ENCODE assay signal across 15 mouse cellular contexts in genomic region chr1:184046070-184046677, GRCm38 (mm10). TPM values are rescaled to one million over a fixed set of nuclear protein-coding genes. Genes with fewer than 3 reads are reported as not detected.
DNase-seq lines count a peak whose midpoint lies in the region; ATAC-seq and TF ChIP-seq lines count a peak whose summit lies in the region.
"Had no signal": no experiment of that assay in that cellular context is flagged by ENCODE, and none has a peak within 500 bp of the region (broad histone marks: within the 10 kb centered on the region; RNA-seq: fewer than 3 reads in every experiment).

No protein-coding gene starts in this region.

- H3K9me3 ChIP-seq in forebrain, embryonic 11.5 days (ENCODE audit: control insufficient read depth, low read length), result no peaks in the 10 kb centered on the region
- H3K9me3 ChIP-seq in forebrain, postnatal 0 days (ENCODE audit: low read length), result no peaks in the 10 kb centered on the region
- H3K9me3 ChIP-seq in embryonic facial prominence, embryonic 15.5 days (replicated peaks), result no peaks in the 10 kb centered on the region
- H3K9me3 ChIP-seq: megakaryocyte, embryonic 14.5 days; neural tube, embryonic 12.5 days; stomach, embryonic 15.5 days had no signal

- H3K36me3 ChIP-seq in forebrain, embryonic 11.5 days (ENCODE audit: control insufficient read depth, insufficient read depth, low read length), result no peaks in the 10 kb centered on the region
- H3K36me3 ChIP-seq in forebrain, postnatal 0 days (ENCODE audit: insufficient read depth), result no peaks in the 10 kb centered on the region
- H3K36me3 ChIP-seq in embryonic facial prominence, embryonic 15.5 days, result no peaks in the 10 kb centered on the region
- H3K36me3 ChIP-seq: neural tube, embryonic 12.5 days; stomach, embryonic 15.5 days had no signal

- no peak overlapping the region for H3K4me3 ChIP-seq in forebrain, embryonic 11.5 days (ENCODE audit: low read depth, low read length)
- H3K4me3 ChIP-seq in forebrain, postnatal 0 days (ENCODE audit: low read depth, low read length), result no peak overlapping the region
- no peak overlapping the region for H3K4me3 ChIP-seq in embryonic facial prominence, embryonic 15.5 days (replicated peaks)
- H3K4me3 ChIP-seq: megakaryocyte, embryonic 14.5 days; neural tube, embryonic 12.5 days; stomach, embryonic 15.5 days had no signal

- peak; percentile 31; the same call in 1 of the 2 replicates for ATAC-seq in forebrain, embryonic 11.5 days (replicated peaks; ENCODE audit: low FRiP score)
- no peak for ATAC-seq in forebrain, postnatal 0 days
- ATAC-seq in embryonic facial prominence, embryonic 15.5 days (ENCODE audit: insufficient number of reproducible peaks, low FRiP score, low TSS enrichment, low read depth), result 0 out of 2 replicates have a peak, but pooled peaks have one; percentile 51
- no peak for ATAC-seq in activated CD4-positive, CD25-positive, alpha-beta regulatory T cell, adult 4 months
- ATAC-seq in megakaryocyte-erythroid progenitor cell, adult 5-6 weeks (replicated peaks; ENCODE audit: low FRiP score, low TSS enrichment, poor library complexity, severe bottlenecking), result no peak
- ATAC-seq: forebrain, embryonic 14.5 days had no signal

- H3K4me1 ChIP-seq in forebrain, embryonic 11.5 days (replicated peaks; ENCODE audit: control insufficient read depth, insufficient read depth, low read length), result no peaks in the 10 kb centered on the region
- no peaks in the 10 kb centered on the region for H3K4me1 ChIP-seq in forebrain, postnatal 0 days (ENCODE audit: insufficient read depth)
- H3K4me1 ChIP-seq in embryonic facial prominence, embryonic 15.5 days, result peaks cover 21% of the 10 kb centered on the region
- H3K4me1 ChIP-seq: neural tube, embryonic 12.5 days had no signal

- no peak overlapping the region for H3K4me2 ChIP-seq in forebrain, embryonic 11.5 days (ENCODE audit: low read depth, low read length, severe bottlenecking)
- H3K4me2 ChIP-seq in forebrain, postnatal 0 days (ENCODE audit: low read depth), result no peak overlapping the region
- H3K4me2 ChIP-seq in embryonic facial prominence, embryonic 15.5 days (replicated peaks), result no peak overlapping the region
- H3K4me2 ChIP-seq: neural tube, embryonic 12.5 days; stomach, embryonic 15.5 days had no signal

- no peaks in the 10 kb centered on the region for H3K27me3 ChIP-seq in forebrain, embryonic 11.5 days (ENCODE audit: control insufficient read depth, insufficient read depth, low read length)
- no peaks in the 10 kb centered on the region for H3K27me3 ChIP-seq in forebrain, postnatal 0 days (ENCODE audit: insufficient read depth, low read length)
- H3K27me3 ChIP-seq in embryonic facial prominence, embryonic 15.5 days, result no peaks in the 10 kb centered on the region
- H3K27me3 ChIP-seq: megakaryocyte, embryonic 14.5 days; neural tube, embryonic 12.5 days; stomach, embryonic 15.5 days had no signal

- H3K9ac ChIP-seq in forebrain, embryonic 11.5 days (ENCODE audit: low read length), result no peak overlapping the region
- H3K9ac ChIP-seq in forebrain, postnatal 0 days, result no peak overlapping the region
- no peak overlapping the region for H3K9ac ChIP-seq in embryonic facial prominence, embryonic 15.5 days
- H3K9ac ChIP-seq: neural tube, embryonic 12.5 days; stomach, embryonic 15.5 days had no signal

- H3K27ac ChIP-seq in forebrain, embryonic 11.5 days (ENCODE audit: low read depth, low read length), result no peak overlapping the region
- H3K27ac ChIP-seq in forebrain, postnatal 0 days (ENCODE audit: low read depth, low read length), result no peak overlapping the region
- H3K27ac ChIP-seq in embryonic facial prominence, embryonic 15.5 days (replicated peaks), result no peak overlapping the region
- H3K27ac ChIP-seq: neural tube, embryonic 12.5 days; stomach, embryonic 15.5 days had no signal

- no peak for TF ChIP-seq CTCF in forebrain, postnatal 0 days (IDR thresholded peaks at IDR 0.05; ENCODE audit: low read depth)

- DNase-seq in forebrain, embryonic 11.5 days (ENCODE audit: low spot score), result no peak
- no peak for DNase-seq in forebrain, postnatal 0 days
- peak; percentile 43 for DNase-seq in NIH3T3 (ENCODE audit: low read depth)
- DNase-seq in mesoderm, embryonic 11.5 days (ENCODE audit: low read depth, low spot score), result peak; percentile 53
- no peak for DNase-seq in lung, postnatal 4 days
- DNase-seq: cerebellum, postnatal 25 days; heart, postnatal 14 days; kidney, adult 9 months had no signal

- WGBS in forebrain, embryonic 11.5 days, result 63% methylated on average over 6 of the region's 6 CpGs
- 74% methylated on average over 6 of the region's 6 CpGs for WGBS in forebrain, postnatal 0 days
- WGBS in embryonic facial prominence, embryonic 15.5 days, result 21% methylated on average over 6 of the region's 6 CpGs

RNA-seq across cellular contexts. Expression of gene 1700056E22Rik, which starts 12.1 kb away (rescaled TPM):
- 1.2 and 2.0 TPM in 2 replicates for polyA plus RNA-seq in forebrain, embryonic 11.5 days (2014; fragmentation: Nextera tagmentation; extraction: Ambion mirVana)
- 0.38 TPM in 1 of 2 replicates, not detected in the other for total RNA-seq in forebrain, postnatal 0 days (2014; rRNA removed)
- polyA plus RNA-seq in forebrain, postnatal 0 days (2015; fragmentation: Nextera tagmentation; extraction: Ambion mirVana), result 0.59 and 0.97 TPM in 2 replicates
- polyA plus RNA-seq in embryonic facial prominence, embryonic 15.5 days (2015; fragmentation: Nextera tagmentation; extraction: Ambion mirVana), result 1.8 and 2.4 TPM in 2 replicates
- 1 to 10 TPM in 1 of 2 experiments, under 1 TPM in 1; 0.90 to 2.0 TPM for polyA plus RNA-seq in activated CD4-positive, CD25-positive, alpha-beta regulatory T cell, adult 4 months (2017; shearing (Covaris generic))
- 0.40 TPM in 1 of 2 replicates, not detected in the other for total RNA-seq in megakaryocyte-erythroid progenitor cell, adult 5-6 weeks (2014; fragmentation: Nextera tagmentation)
- 0.50 TPM in 1 of 2 replicates, not detected in the other for total RNA-seq in megakaryocyte-erythroid progenitor cell, adult 5-6 weeks (2017)

RNA-seq across cellular contexts. Expression of gene Dusp10, which starts 33.1 kb away (rescaled TPM):
- polyA plus RNA-seq in forebrain, embryonic 11.5 days (2014; fragmentation: Nextera tagmentation; extraction: Ambion mirVana), result 10.0 and 10.8 TPM in 2 replicates
- total RNA-seq in forebrain, postnatal 0 days (2014; rRNA removed), result 4.3 and 8.9 TPM in 2 replicates
- 3.8 and 4.5 TPM in 2 replicates for polyA plus RNA-seq in forebrain, postnatal 0 days (2015; fragmentation: Nextera tagmentation; extraction: Ambion mirVana)
- 18.6 and 19.2 TPM in 2 replicates for polyA plus RNA-seq in embryonic facial prominence, embryonic 15.5 days (2015; fragmentation: Nextera tagmentation; extraction: Ambion mirVana)
- 10 to 100 TPM; 17.2 to 18.2 TPM for polyA plus RNA-seq in activated CD4-positive, CD25-positive, alpha-beta regulatory T cell, adult 4 months (2017; shearing (Covaris generic))
- 3.4 and 5.2 TPM in 2 replicates for total RNA-seq in megakaryocyte-erythroid progenitor cell, adult 5-6 weeks (2014; fragmentation: Nextera tagmentation)
- 1.2 and 10.1 TPM in 2 replicates for total RNA-seq in megakaryocyte-erythroid progenitor cell, adult 5-6 weeks (2017)

Comparison
In these comparisons a context has a peak if more than half of its experiments do, and no peak if none do; other contexts are left out.
1. ATAC-seq: peak in forebrain, embryonic 11.5 days (single experiment) and embryonic facial prominence, embryonic 15.5 days (single experiment); none in forebrain, postnatal 0 days (single experiment), activated CD4-positive, CD25-positive, alpha-beta regulatory T cell, adult 4 months (single experiment) and megakaryocyte-erythroid progenitor cell, adult 5-6 weeks (single experiment).
2. DNase-seq: peak in NIH3T3 (single experiment) and mesoderm, embryonic 11.5 days (single experiment); none in forebrain, embryonic 11.5 days (single experiment), forebrain, postnatal 0 days (single experiment) and lung, postnatal 4 days (0 of 2).